In genomic region chr11:100897294-100898231, GRCm38 (mm10) we compare ENCODE assay signal across 9 mouse cellular contexts. TPM values are rescaled to one million over a fixed set of nuclear protein-coding genes. Genes with fewer than 3 reads are reported as not detected.
A peak's percentile ranks its signal among the peaks of the same experiment; 100 is the strongest.
DNase-seq lines count a peak whose midpoint lies in the region; ATAC-seq and TF ChIP-seq lines count a peak whose summit lies in the region.
"Had no signal": no experiment of that assay in that cellular context is flagged by ENCODE, and none has a peak within 500 bp of the region (broad histone marks: within the 10 kb centered on the region; RNA-seq: fewer than 3 reads in every experiment).

No protein-coding gene starts in this region.

- H3K27me3 ChIP-seq in kidney, adult 2 months (replicated peaks; ENCODE audit: control insufficient read depth, insufficient read depth, low read length): no peaks in the 10 kb centered on the region
- H3K27me3 ChIP-seq in intestine, postnatal 0 days (replicated peaks; ENCODE audit: control insufficient read depth, insufficient read depth, low read length): no peaks in the 10 kb centered on the region
- H3K27me3 ChIP-seq: Patski had no signal

- no peaks in the 10 kb centered on the region for H3K9me3 ChIP-seq in intestine, postnatal 0 days (ENCODE audit: control insufficient read depth)

- H3K9ac ChIP-seq in intestine, postnatal 0 days (ENCODE audit: low read depth, low read length): no peak overlapping the region

- H3K4me2 ChIP-seq in intestine, postnatal 0 days (replicated peaks; ENCODE audit: low read depth): no peak overlapping the region

- no peak overlapping the region for H3K4me3 ChIP-seq in kidney, adult 2 months (ENCODE audit: insufficient read depth, low read depth, low read length)
- no peak overlapping the region for H3K4me3 ChIP-seq in intestine, postnatal 0 days (ENCODE audit: low read depth, low read length)

- no peak for TF ChIP-seq CTCF in kidney, adult 2 months (conservative IDR thresholded peaks at IDR 0.05; ENCODE audit: insufficient read depth, insufficient read length, low read depth, low read length)
- no peak for TF ChIP-seq CTCF in intestine, postnatal 0 days (IDR thresholded peaks at IDR 0.05; ENCODE audit: low read depth)

- peaks cover 2% of the 10 kb centered on the region; the same call in 1 of the 2 replicates for H3K36me3 ChIP-seq in kidney, adult 2 months (ENCODE audit: control insufficient read depth, insufficient read depth, low read length)
- H3K36me3 ChIP-seq in intestine, postnatal 0 days (ENCODE audit: control insufficient read depth, insufficient read depth): peaks cover 84% of the 10 kb centered on the region

- H3K4me1 ChIP-seq in kidney, adult 2 months (ENCODE audit: control insufficient read depth, insufficient read depth, low read length): no peaks in the 10 kb centered on the region; the same call in 1 of the 2 replicates
- no peaks in the 10 kb centered on the region for H3K4me1 ChIP-seq in intestine, postnatal 0 days (replicated peaks; ENCODE audit: control insufficient read depth, insufficient read depth, low read length)

- TF ChIP-seq POLR2A in kidney, adult 2 months (IDR thresholded peaks at IDR 0.05; ENCODE audit: low read depth, low read length): no peak

- peak; percentile 42 for DNase-seq in kidney, adult 2 months
- no peak for DNase-seq in kidney, postnatal 4 days
- peak; percentile 65 for DNase-seq in cerebellum, adult 11-12 months
- peak; percentile 64 to 82 for DNase-seq in layer of hippocampus, adult 18-20 months (ENCODE audit: low spot score in 2 of 2)
- DNase-seq in right cerebral cortex, postnatal 25 days: peak; percentile 31
- DNase-seq in MN1 (ENCODE audit: low spot score): no peak
- DNase-seq in kidney, postnatal 10 days: no peak

- ATAC-seq in intestine, postnatal 0 days: no peak
- ATAC-seq: Patski had no signal

- no peak overlapping the region for H3K27ac ChIP-seq in kidney, adult 2 months (ENCODE audit: insufficient read depth, low read depth, low read length)
- H3K27ac ChIP-seq in intestine, postnatal 0 days (ENCODE audit: low read depth, low read length): no peak overlapping the region

- WGBS in kidney, adult 2 months: 64% methylated on average over 7 of the region's 7 CpGs
- WGBS in intestine, postnatal 0 days: 80% methylated on average over 7 of the region's 7 CpGs

RNA-seq across cellular contexts. Expression of gene Stat5a, which starts 38.4 kb away (rescaled TPM):
- 15.8 and 16.6 TPM in 2 replicates for polyA plus RNA-seq in kidney, adult 2 months (2012; rRNA removed)
- 1 to 10 TPM; 1.1 to 1.8 TPM for total RNA-seq in layer of hippocampus, adult 18-20 months (2021)
- 4.8 TPM in 2 replicates for polyA plus RNA-seq in intestine, postnatal 0 days (2015; fragmentation: Nextera tagmentation; extraction: Ambion mirVana)

RNA-seq across cellular contexts. Expression of gene Stat3, which starts 41.8 kb away (rescaled TPM):
- 55.5 and 57.2 TPM in 2 replicates for polyA plus RNA-seq in kidney, adult 2 months (2012; rRNA removed)
- total RNA-seq in layer of hippocampus, adult 18-20 months (2021): 10 to 100 TPM; 35.5 to 35.9 TPM
- polyA plus RNA-seq in intestine, postnatal 0 days (2015; fragmentation: Nextera tagmentation; extraction: Ambion mirVana): 61.2 and 68.6 TPM in 2 replicates

RNA-seq across cellular contexts. Expression of gene Stat5b, which starts 47.0 kb away (rescaled TPM):
- polyA plus RNA-seq in kidney, adult 2 months (2012; rRNA removed): 23.2 and 24.0 TPM in 2 replicates
- total RNA-seq in layer of hippocampus, adult 18-20 months (2021): 10 to 100 TPM; 12.1 to 16.2 TPM
- polyA plus RNA-seq in intestine, postnatal 0 days (2015; fragmentation: Nextera tagmentation; extraction: Ambion mirVana): 13.0 and 13.3 TPM in 2 replicates

Comparison
In these comparisons a context has a peak if more than half of its experiments do, and no peak if none do; other contexts are left out.
1. DNase-seq: peak in kidney, adult 2 months (single experiment), cerebellum, adult 11-12 months (single experiment), layer of hippocampus, adult 18-20 months (2 of 2) and right cerebral cortex, postnatal 25 days (single experiment); none in kidney, postnatal 4 days (0 of 2), MN1 (single experiment) and kidney, postnatal 10 days (single experiment).